Mouse (Mus musculus) adrenal gland, adult 18-20 months (tissue): ENCODE measurements around the gene Ints13. TPM values are rescaled to one million over a fixed set of nuclear protein-coding genes. Genes with fewer than 3 reads are reported as not detected.
"Not testable (repeated sequence)": the region's sequence is repeated elsewhere in the genome, so short reads cannot be mapped to it uniquely, and the experiment has no call there.

ENCODE experiments used
- DNase-seq, 2 experiments: peaks; one replicate each; pipeline ENCODE4 v3.0.0; 2021 to 2022; ENCODE audit warnings: low spot score in 2 of 2
- long read RNA-seq, 2 experiments: library from polyadenylated mRNA; stranded (forward); transcript quantifications; one replicate each; pipeline ENCODE4 v2.0.0; 2021
- total RNA-seq, 2 experiments: library from RNA; stranded (reverse); gene quantifications; 1 replicate in 1 of 2; 2 replicates in 1 of 2; pipeline ENCODE4 v1.2.3; 2021

Ints13 gene
- total RNA-seq: 10 to 100 TPM; 35.7 to 36.0 TPM
- long read RNA-seq, experiment 1, partial matches to known transcripts: 1 of 29 reads
- long read RNA-seq, experiment 1, other reads (novel, unspliced or antisense): 25 of 29 reads
- long read RNA-seq, experiment 2, transcript Ints13-201 (18 exons, 3,059 nt): major isoform, 14 of 67 reads
- long read RNA-seq, experiment 2, partial matches to known transcripts: 4 of 67 reads
- long read RNA-seq, experiment 2, other reads (novel, unspliced or antisense): 49 of 67 reads

DNA sequence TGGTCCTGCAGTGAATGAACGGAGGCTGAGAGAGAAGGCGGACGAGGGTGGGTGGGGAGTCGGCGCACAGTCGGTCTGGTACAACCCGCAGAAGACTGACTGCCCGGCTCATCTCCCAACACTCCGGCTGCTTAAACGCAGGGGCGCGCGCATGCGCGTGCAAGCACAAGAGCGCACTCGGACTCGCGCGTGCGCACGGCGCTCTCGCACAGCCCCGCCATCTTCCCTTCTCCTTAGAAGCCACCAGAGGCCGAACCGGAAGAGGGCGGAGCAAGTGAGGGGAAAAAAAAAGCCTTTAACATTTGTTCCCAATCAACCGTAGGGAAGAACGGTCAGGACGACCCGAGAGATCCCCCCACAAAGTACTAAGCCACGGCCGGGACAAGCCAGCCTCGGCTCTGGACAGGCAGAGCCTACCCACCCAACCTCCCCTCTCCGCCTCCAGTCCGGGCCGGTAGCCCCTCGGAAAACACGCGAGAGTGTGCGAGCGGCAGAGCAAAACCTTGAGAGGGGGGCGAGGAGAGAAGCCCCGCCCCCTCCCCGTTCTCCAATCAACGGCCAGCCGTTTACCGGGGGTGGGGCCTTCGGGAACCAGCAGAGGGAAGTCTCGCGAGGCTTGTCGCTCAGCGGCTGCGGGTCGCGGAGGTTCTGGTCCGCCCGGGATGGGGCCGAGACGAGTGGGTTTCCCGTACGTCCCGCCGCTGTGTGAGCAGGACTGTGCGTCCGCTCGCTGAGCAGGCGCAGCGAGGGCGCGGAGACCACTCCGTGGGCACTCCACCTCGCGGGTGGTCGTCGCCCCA, at the start of gene Ints13:
TSS of gene Ints13 (minus strand) at position 526 of the 800 bp plus-strand sequence.
- peak; percentile 94 for DNase-seq

DNA sequence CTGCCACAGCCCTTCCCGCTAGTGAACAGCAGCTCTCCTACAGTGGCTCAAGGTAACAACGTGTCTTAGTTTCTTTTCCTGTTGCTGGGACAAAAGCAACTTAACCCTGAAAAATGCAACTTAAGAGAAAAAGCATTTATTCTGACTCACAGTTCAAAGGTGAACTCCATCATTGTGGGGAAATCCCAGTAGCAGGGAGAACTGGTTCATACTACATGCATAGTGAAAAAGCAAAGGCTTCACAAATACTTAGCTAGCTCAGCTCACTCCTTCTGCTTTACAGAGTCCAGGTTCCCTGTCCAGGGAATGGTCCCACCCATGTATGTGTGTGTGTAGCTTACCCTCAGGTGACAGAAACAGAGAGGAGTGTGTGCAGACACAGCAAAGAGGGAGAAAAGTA, 39.0 kb upstream of the Ints13 start:
- no peak for DNase-seq

DNA sequence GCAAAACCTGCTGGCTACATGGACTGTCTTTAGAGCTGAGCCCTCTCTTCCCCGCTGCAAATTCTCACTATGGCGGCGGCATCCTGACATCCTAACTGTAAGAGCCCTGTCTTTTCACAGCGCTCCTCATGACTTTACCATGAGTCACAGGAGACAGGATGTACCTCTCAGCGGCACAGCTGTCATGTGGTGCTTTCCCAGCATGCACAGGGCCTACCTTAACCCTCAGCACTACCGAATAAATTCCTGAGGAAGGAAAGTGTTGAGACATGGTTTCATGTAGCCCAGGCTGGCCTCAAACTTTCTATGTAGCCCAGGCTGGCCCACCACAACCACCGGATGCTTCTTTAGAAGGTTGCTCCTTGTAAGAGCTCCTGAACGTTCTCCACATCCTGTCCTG, 38.3 kb upstream of the Ints13 start:
- no peak for DNase-seq

DNA sequence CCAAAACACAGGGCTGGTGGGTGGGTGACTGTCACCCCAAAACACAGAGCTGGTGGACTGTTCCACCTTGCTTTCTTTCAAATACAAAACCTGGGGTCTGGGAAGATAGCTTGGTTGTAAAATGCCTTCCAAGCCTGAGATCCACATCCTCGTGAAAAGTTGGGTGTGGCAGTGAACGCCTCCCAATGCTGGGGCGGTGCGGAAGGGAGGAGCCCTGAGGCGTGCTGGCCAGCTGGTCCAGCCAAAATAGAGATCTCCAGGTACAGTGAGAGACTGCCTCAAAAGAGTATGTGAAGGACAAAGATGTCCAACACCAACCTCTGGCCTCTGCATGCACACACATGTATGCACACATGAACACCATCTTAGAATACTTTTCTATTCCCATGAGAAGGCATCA, 36.9 kb upstream of the Ints13 start:
- no peak for DNase-seq

DNA sequence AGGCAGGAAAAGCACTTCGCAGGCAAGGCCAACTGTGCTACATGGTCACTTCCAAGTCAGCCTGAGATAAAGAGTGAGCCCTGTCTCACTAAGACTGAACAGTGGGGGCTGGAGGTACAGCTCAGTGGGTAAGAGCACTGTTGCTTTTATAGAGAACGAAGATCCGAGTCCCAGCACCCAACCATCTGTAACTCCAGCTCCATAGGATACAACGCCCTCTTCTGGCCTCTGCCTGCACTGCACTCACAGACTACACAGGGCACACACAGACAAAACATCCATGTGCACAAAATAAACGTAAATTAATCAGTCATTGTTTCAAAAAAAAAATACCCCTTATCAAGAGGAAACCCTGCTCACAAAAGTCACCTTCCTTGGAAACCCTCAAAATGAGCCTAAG, 36.3 kb upstream of the Ints13 start:
- DNase-seq: no peak

DNA sequence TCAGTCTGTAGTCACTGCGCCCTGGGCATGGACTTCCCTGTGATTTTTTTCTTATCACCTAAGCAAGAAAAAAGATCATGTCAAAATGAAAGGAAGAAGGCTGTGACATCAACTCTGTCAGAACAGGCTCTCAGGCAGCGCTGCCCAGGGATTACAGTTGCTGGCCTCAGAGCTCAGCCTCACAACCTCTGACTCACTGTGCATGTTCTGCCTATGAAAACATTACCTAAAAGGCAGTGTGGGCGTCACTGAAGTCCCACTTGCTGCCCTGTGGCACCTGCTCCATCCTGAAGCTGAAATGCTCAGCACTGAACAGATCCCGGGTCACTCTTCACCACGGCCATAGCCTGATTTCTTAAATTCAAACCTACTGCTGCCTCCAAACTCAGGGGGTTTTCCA, 35.1 kb upstream of the Ints13 start:
- no peak for DNase-seq

DNA sequence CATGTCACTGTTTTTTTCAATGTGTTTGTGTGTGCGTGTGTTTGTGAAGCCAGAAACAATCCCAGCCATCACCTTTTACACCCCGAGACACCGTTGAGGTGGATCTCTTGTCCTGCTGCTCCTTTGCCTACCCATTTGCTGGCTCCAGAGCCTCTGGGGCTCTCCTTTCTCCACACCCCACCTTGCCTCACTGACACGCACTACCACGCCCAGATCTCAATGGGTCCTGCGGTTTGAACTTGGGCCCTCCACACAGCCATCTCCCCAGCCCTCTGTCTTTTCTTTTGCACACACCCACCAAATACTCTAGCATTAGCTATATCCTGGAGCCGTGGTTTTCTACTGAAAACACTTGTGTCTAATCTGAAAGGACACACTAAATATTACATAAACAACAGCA, 34.3 kb upstream of the Ints13 start:
- DNase-seq: no peak

DNA sequence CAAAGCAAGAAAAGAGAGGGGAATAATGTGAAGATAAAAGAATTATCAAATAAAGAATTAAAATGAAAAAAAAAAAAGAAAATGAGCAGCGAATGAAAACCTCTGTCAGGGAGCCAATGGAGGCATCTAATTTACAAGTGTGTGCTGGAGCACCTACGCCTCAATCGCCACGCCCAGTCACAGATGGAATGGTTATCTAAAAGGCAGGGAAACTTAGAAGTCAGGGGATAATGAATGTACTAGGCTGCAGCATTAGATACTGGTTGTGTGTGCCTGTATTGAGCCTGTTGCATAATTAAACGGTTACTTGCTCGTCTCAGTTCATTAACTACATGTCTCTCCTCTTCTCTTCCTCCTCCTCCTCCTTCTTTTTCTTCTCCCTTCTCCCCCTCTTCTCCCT, 33.8 kb upstream of the Ints13 start:
- DNase-seq: no peak

DNA sequence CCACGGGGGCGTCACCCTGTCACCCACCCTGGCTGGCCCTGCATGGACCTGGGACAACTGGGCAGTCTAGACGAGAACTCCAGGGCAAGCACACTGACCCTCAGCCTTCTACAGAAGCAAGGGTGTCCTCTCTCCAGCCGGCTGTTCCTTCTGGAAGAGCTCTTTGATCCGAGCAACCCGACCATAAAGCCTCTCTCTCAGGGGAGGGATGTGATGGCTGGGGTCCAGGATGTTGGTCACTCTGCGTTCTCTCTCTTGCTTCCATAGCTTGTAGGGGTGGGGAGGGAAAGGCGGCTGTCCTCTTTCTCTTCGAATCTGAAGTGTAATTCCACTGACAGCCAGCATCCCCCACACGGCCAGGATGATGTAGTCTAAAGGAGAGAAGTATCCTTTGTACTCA, 26.0 kb upstream of the Ints13 start:
- no peak for DNase-seq

DNA sequence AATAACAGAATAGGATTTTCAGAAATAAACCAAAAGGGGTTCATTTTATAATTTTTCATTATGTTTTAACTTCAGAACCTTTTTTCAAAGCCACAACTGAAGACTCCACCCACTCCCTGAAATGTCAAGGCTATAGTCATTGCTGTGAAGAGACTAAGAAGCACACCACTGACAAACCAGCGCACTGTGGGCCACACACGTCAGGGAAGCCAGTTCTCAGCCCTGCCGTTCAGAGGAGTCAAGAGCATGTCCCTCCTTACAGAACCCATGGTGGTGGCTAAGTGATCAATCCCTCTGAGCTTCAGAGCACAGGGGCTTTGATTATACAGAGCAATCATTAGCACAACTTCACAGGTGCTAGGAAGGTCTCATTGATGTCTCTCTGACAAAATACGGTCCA, 25.0 kb upstream of the Ints13 start:
- peak in 1 of 2 experiments; percentile 41 for DNase-seq

DNA sequence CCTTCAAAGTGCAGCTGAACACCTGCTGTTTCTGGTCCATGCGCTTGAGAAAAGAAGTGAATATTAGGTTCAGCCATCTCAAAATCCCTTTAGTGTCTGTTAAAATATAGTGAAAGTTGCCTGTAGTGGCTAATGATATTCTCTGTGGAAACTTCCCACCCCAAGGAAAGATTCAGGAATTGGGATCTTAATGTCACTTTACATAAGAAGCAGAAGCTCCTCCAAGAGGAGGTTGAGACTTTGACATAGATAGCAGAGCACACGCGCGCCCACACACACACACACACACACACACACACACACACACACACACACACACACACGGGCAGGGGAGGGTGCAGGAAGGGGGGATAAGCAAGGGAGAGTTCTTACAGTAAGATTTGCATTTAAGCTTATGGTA, 7.5 kb upstream of the Ints13 start:
- no peak for DNase-seq

DNA sequence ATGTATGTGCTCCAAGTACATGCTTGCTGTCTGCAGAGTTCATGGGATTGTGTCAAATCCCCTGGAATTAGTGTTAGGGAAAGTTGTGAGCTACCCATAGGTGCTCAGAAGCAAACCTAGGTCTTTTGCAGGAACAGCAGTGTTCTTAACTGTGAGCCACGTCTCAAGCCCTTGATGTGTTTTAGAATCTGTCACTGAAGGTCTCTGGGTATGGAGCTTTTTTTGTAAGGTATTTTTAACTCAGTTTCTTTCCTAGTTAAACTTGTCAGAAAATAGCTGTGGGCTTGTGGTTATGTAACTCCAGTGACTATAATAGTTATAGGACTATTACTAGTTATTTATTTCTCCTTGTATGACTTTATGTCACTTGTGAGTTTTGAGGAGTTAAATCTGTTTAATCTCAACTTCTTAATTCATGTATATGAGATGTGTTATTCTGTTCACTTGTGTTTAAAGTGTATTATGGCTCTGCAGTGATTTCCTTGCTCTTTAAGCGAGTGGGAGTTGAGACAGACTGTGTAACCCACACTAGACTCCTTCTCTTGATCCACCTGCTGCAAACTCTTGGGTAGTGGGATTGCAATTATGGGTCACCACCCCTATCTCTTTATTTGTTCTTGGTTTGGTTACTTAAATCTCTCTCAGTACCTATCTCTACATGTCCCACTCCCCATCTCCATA, 5.9 kb upstream of the Ints13 start:
- DNase-seq: no peak

DNA sequence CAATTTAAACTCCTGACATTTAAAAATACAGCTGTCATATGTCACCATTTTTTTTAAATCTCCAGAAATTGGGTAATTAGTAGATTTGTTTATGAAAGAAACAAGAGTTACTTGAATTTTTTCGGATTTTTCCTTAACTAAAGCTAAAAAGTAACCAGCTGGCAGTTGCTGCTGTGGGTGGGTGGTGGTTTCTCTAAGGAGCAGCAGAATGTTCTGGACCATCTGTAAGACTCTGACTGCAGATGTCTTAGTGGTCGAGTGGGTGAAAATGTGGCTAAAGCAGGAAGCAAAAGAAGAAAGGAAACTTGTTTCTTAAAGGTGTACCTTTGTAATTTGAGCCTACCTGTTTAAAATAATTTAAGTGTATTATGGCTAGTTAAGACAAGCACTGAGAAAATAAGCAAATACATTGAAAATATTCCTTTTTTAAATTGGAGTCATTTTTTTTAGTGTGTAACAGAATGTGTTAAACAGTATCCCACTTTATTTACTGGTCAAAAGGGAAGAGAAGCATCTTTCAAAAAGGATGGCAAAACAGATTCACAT, 2.8 kb upstream of the Ints13 start:
- DNase-seq: no peak

DNA sequence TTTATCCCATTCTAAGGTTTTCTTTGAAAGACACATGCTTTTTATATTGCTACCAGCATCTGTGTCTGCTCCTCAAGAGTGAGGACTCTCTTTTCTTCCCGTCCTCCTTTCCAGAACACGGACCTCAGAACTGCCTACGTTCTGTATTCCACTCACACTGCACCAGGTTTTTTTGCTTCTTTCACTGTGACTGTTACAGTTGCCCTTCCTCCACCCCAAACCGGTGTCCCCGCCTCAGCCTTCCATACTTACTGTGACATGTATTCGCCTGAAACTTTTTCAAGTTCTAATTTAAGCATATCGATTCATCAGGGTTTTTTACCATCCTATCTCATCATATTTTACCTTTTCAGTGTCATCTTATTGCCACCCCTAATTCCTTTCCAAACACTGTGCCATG, 951 bp upstream of the Ints13 start:
- DNase-seq: no peak

DNA sequence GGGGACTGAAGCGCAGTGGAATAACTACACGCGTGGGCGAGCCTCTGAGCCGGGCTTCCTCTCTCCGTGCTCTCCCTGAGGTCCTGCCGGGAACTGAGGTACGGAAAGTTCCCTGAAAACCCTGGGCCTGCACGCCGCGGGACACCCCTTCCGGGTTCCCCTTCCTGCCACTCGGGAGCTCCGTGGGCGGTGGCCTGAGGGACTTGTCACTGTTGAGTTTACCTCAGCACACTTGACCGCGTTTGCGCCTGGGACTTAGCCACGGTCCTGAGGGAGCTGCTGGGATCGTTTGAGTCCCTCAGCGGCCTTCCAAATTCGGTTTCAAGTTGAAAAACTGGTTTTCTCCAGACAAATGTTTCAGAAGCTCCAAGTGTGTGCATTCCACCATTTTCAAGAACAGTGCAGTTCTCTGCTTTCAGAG, 486 bp upstream of the Ints13 start:
- peak; percentile 66 to 73 for DNase-seq

DNA sequence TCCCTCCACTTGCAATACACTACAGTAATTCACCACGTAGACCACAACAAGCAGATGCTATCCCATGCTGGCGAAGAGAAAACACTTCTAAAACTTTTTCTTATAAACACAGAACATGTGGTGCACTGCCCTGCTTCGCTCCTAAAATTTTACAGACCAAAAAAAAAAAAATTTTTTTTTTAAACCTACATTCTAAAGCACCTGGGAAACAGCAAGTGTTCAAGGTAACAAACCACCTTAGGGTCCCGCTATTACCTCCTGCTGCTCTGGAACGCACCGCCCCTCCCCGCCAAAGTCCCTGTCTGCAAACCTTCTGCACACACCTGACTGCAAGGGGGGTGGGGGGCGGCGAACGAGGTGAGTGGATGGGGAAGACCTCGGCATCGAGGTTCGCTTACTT, 732 bp downstream of the Ints13 start, which contains the start of gene Fgfr1op2:
TSS of gene Fgfr1op2 (plus strand) at position 301 of the 400 bp plus-strand sequence.
- no peak for DNase-seq

DNA sequence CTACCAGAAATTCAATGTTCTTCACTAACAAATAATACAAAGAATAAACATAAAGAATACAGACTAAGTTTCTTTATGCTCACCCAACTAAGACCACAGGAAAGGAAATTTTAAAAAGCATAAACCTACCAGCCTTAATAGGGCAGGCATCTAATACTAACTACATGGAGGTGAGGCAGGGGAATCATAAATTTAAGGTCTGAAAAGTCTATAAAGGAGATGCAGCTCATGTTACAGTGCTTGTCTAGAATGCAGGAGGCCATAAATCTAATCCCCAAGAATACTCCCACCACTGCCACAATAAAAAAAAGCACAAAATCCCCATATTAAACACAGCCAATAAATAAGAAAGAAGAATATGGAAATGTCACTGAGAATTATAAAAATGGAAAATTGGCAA, 5.6 kb downstream of the Ints13 start:
- no peak for DNase-seq

DNA sequence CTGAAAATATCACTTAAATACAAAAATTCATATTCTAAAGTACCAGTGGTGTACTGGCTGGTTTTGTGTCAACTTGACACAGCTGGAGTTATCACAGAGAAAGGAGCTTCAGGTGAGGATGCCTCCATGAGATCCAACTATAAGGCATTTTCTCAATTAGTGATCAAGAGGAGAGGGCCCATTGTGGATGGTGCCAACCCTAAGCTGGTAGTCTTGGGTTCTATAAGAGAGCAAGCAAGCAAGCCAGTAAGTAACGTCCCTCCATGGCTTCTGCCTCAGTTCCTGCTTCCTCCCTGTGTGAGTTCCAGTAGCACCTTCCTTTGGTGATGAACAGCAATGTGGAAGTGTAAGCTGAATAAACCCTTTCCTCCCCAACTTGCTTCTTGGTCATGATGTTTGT, 15.2 kb downstream of the Ints13 start:
- DNase-seq: not testable (repeated sequence)

DNA sequence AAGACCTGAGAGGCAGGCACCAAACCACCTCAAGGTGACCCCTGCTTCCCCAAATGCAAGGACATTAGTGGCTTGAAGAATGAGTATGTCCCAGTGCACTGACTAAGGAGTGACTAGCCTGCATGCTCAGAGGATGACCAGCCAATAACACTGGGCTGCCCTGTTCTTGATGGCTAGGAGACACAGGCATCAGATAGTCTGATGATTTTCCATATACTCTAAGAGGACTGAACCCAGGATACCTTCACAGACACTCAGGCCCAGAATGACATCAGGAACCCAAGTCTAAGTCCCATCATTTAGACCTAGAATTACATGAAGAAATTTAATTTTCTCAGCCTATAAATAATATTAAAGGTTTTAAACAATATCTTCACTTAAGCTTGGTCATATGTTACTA, 26.3 kb downstream of the Ints13 start:
- DNase-seq: no peak

DNA sequence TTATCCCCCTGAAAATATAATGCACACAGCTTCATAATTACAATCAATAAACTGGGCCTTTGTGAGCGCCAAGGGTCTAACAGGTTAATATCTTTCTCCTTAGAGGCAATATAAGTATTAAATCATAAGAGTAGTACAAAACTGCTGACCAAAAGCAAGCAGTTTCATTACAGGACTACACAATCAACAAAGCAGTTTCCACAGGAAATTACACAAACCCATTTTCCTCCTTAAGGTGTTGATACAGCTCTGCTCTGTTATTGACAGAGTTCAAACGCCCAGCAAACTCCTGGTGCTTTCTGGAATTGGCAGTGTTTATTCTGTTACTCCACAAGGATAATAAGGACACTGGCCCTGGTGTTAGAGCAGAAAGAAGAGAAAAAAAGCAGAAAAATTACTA, 27.2 kb downstream of the Ints13 start:
- DNase-seq: no peak

DNA sequence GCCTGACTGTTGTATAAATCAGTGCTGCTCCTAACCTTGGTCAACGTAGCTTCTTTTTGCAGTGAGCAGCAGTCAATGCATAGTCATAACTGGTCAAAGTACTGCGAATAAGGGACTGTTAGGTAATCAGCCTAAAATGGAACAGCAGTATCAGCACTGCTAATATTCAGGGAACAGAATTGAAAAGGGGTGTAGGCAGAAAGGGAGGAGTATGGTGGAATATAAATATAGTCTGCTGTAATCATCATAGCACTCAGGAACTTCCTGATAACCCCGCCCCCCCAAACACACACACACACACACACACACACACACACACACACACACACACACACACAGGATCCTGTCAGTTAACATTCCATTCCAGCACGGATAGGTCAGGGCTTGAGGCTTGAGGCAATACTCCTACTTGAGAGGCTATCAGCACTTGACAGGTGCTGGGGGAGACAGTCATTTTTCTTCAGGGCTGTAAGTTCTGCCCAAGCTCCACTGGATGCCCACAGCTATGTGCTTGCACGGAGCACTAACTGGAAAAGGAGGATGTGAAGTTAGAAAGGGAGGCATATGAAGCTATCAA, 32.3 kb downstream of the Ints13 start:
- no peak for DNase-seq

DNA sequence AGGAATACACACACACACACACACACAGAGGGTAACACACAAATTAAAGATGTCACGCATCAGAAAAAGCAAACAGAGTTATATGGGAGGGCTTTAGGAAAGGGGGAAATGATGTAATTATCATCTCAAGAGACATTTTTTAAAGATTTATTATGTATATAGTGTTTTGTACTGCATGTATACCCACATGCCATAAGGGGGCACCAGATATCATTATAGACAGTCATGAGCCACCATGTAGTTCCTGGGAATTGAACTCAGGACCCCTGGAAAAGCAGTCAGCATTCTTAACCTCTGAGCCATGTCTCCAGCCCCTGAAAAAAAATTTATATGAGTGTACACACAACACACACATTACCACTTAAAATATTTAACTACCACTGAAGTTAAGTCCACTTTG, 33.0 kb downstream of the Ints13 start:
- DNase-seq: no peak
